Mouse (Mus musculus) myocyte (in vitro differentiated cells): ENCODE measurements around the gene Olfr56.

Experiments used
- CEBPB ChIP-seq: IDR thresholded peaks from 2 replicates; pipeline ENCODE4 v1.6.1; 2011; ENCODE audit warnings: mild to moderate bottlenecking, moderate library complexity; ENCODE audit not compliant: poor library complexity, insufficient read depth, severe bottlenecking
- E2F4 ChIP-seq: IDR thresholded peaks from one replicate; pipeline ENCODE4 v1.6.1; 2011; ENCODE audit warnings: mild to moderate bottlenecking, control low read depth, moderate library complexity; ENCODE audit not compliant: insufficient read depth
- MAX ChIP-seq: IDR thresholded peaks from one replicate; pipeline ENCODE4 v1.6.1; 2011; ENCODE audit warnings: low read depth, mild to moderate bottlenecking, control low read depth
- MYOD1 ChIP-seq, 3 experiments: IDR thresholded peaks; one replicate each; pipeline ENCODE4 v1.6.1; 2011; ENCODE audit warnings: control low read depth in 2 of 3, low read depth in 2 of 3, mild to moderate bottlenecking in 2 of 3, moderate library complexity in 1 of 3; ENCODE audit not compliant: insufficient read length in 2 of 3, control insufficient read depth in 1 of 3
- MYOG ChIP-seq, 3 experiments: IDR thresholded peaks; one replicate each; pipeline ENCODE4 v1.6.1; 2011; ENCODE audit warnings: control low read depth in 2 of 3, low read depth in 2 of 3, mild to moderate bottlenecking in 2 of 3; ENCODE audit not compliant: insufficient read length in 2 of 3, control insufficient read depth in 1 of 3, insufficient read depth in 1 of 3
- POLR2A ChIP-seq: IDR thresholded peaks from one replicate; pipeline ENCODE4 v1.6.1; 2011; ENCODE audit warnings: low read depth, mild to moderate bottlenecking, control low read depth, moderate library complexity; ENCODE audit not compliant: insufficient read length
- POLR2AphosphoS2 ChIP-seq: IDR thresholded peaks from one replicate; pipeline ENCODE4 v1.6.1; 2011; ENCODE audit warnings: low read depth, control low read depth; ENCODE audit not compliant: insufficient read length
- SRF ChIP-seq: IDR thresholded peaks from one replicate; pipeline ENCODE4 v1.6.1; 2011; ENCODE audit warnings: low read depth; ENCODE audit not compliant: control insufficient read depth, insufficient read length
- TCF12 ChIP-seq: IDR thresholded peaks from one replicate; pipeline ENCODE4 v1.6.1; 2011; ENCODE audit warnings: mild to moderate bottlenecking, control low read depth; ENCODE audit not compliant: poor library complexity, insufficient read depth, severe bottlenecking
- TCF3 ChIP-seq: IDR thresholded peaks from one replicate; pipeline ENCODE4 v1.6.1; 2011; ENCODE audit warnings: low read depth, control low read depth; ENCODE audit not compliant: insufficient read length
- USF1 ChIP-seq: IDR thresholded peaks from one replicate; pipeline ENCODE4 v1.6.1; 2011; ENCODE audit warnings: low read depth, mild to moderate bottlenecking, control low read depth, moderate library complexity

GRCm38 (mm10) chr11:49089735-49090507 is 111.2 kb downstream of the Olfr56 start:
- no peak for TF ChIP-seq SRF
- no peak for TF ChIP-seq POLR2A
- TF ChIP-seq MYOD1 (IDR thresholded peaks at IDR 0.05; ENCODE audit: control insufficient read depth in 1 of 3, insufficient read length in 2 of 3, low read depth in 2 of 3), result no peak
- TF ChIP-seq TCF3, result no peak
- TF ChIP-seq MAX, result no peak
- TF ChIP-seq USF1, result no peak
- no peak for TF ChIP-seq E2F4
- TF ChIP-seq MYOG (IDR thresholded peaks at IDR 0.05; ENCODE audit: control insufficient read depth in 1 of 3, insufficient read depth in 1 of 3, insufficient read length in 2 of 3, low read depth in 2 of 3), result no peak
- no peak for TF ChIP-seq POLR2AphosphoS2
- no peak for TF ChIP-seq CEBPB
- no peak for TF ChIP-seq TCF12
